Mouse (Mus musculus) limb, embryonic 14.5 days (tissue): Measurements from ENCODE around the gene Bsph1. TPM values are rescaled to one million over a fixed set of nuclear protein-coding genes. Genes with fewer than 3 reads are reported as not detected.
A peak's percentile ranks its signal among the peaks of the same experiment; 100 is the strongest.
"Not testable (repeated sequence)": the region's sequence is repeated elsewhere in the genome, so short reads cannot be mapped to it uniquely, and the experiment has no call there.

Experiments
- ATAC-seq: fragments of 200-750 bp; cut with Nextera tagmentation; 2 replicates; pipeline ENCODE4 v1.8.0; 2017; ENCODE audit warnings: low read depth, moderate number of reproducible peaks, moderate TSS enrichment; ENCODE audit not compliant: low FRiP score
- DNase-seq: peaks from one replicate; pipeline ENCODE4 v3.0.0-alpha.2; 2015; ENCODE audit warnings: low spot score
- H3K27ac ChIP-seq: fragments of 300-500 bp; sonication (generic); replicated peaks from 2 replicates; pipeline ENCODE4 v1.5.1; 2014; ENCODE audit warnings: low read depth, mild to moderate bottlenecking, low read length, moderate library complexity, mixed read lengths
- H3K27me3 ChIP-seq: fragments of 300-500 bp; sonication (generic); 2 replicates; pipeline ENCODE4 v1.6.1; 2014; ENCODE audit warnings: low read length, mixed read lengths; ENCODE audit not compliant: control insufficient read depth, insufficient read depth
- H3K36me3 ChIP-seq: fragments of 300-500 bp; sonication (generic); 2 replicates; pipeline ENCODE4 v1.6.1; 2014; ENCODE audit warnings: mild to moderate bottlenecking, low read length, moderate library complexity, mixed read lengths; ENCODE audit not compliant: control insufficient read depth, insufficient read depth
- H3K4me1 ChIP-seq: fragments of 300-500 bp; sonication (generic); 2 replicates; pipeline ENCODE4 v1.6.1; 2014; ENCODE audit warnings: antibody characterized with exemption, low read length, mixed read lengths; ENCODE audit not compliant: control insufficient read depth, insufficient read depth
- H3K4me2 ChIP-seq: fragments of 300-500 bp; sonication (generic); replicated peaks from 2 replicates; pipeline ENCODE4 v1.6.1; 2014; ENCODE audit warnings: low read depth, mild to moderate bottlenecking, low read length, moderate library complexity; ENCODE audit not compliant: severe bottlenecking
- H3K4me3 ChIP-seq: fragments of 300-500 bp; sonication (generic); replicated peaks from 2 replicates; pipeline ENCODE4 v1.5.1; 2014; ENCODE audit warnings: low read length
- H3K9ac ChIP-seq: fragments of 300-500 bp; sonication (generic); 2 replicates; pipeline ENCODE4 v1.6.1; 2014; ENCODE audit warnings: mild to moderate bottlenecking, low read depth, low read length, moderate library complexity; ENCODE audit not compliant: severe bottlenecking
- H3K9me3 ChIP-seq: fragments of 300-500 bp; sonication (generic); 2 replicates; pipeline ENCODE4 v1.6.1; 2016; ENCODE audit warnings: low read length; ENCODE audit not compliant: control insufficient read depth
- POLR2A ChIP-seq: fragments of 200-500 bp; IDR thresholded peaks from 2 replicates; pipeline ENCODE4 v1.8.0; 2012; ENCODE audit warnings: inconsistent platforms, mild to moderate bottlenecking, moderate library complexity, borderline replicate concordance; ENCODE audit not compliant: insufficient read depth, insufficient read length; ENCODE audit errors: extremely low read depth
- WGBS: fragments of 180-500 bp; shearing (Covaris S2); extraction: QIAGEN DNeasy Blood & Tissue Kit; methylation state at CpG from one replicate; pipeline ENCODE4 v1.1.7; 2014; 5-methylcytosine and 5-hydroxymethylcytosine counted together
- polyA plus RNA-seq, 2 experiments: library from polyadenylated mRNA; depleted of rRNA in 1 of 2; stranded (reverse) in 1 of 2; unstranded in 1 of 2; fragments of >200 nt; fragmentation: Nextera tagmentation in 1 of 2; extraction: Ambion mirVana in 1 of 2; gene quantifications; 2 replicates each; pipeline versions ENCODE4 v1.2.1 to v1.2.3; 2012 to 2014

Gene Bsph1
- not detected in 2 replicates for polyA plus RNA-seq (2012; rRNA removed)
- not detected in 2 replicates for polyA plus RNA-seq (2014; fragmentation: Nextera tagmentation; extraction: Ambion mirVana)

GRCm38 (mm10) chr7:13450541-13450940 lies at the start of gene Bsph1:
Bsph1 (plus strand) TSS chr7:13450841.
- not testable (repeated sequence) for H3K4me1 ChIP-seq, H3K4me2 ChIP-seq, H3K36me3 ChIP-seq, H3K27ac ChIP-seq, H3K9me3 ChIP-seq, H3K27me3 ChIP-seq, H3K4me3 ChIP-seq, ATAC-seq, DNase-seq, H3K9ac ChIP-seq
- 75% methylated on average over 1 of the region's 1 CpGs for WGBS

- Histone ChIP-seq H3K36me3 (no peaks in the 10 kb centered on the region), H3K27me3 (no peaks in the 10 kb centered on the region), H3K4me2 (no peak overlapping the region), H3K9ac (no peak overlapping the region), H3K27ac (no peak overlapping the region), H3K4me1 (no peaks in the 10 kb centered on the region), H3K4me3 (no peak overlapping the region), H3K9me3 (0 out of 2 replicates have a peak, but pooled peaks cover 4% of the 10 kb centered on the region)
- no peak for ATAC-seq
- no peak for TF ChIP-seq POLR2A
- DNase-seq, result peak; percentile 2
- WGBS, result 75% methylated on average over 1 of the region's 1 CpGs
Measured at GRCm38 (mm10) chr7:13511539-13511938, 60.9 kb downstream of the Bsph1 start.

Other genes with a start within 250 kb of the Bsph1 start
- gene Vmn1r89, start 237.8 kb upstream of the Bsph1 start, polyA plus RNA-seq (2012; rRNA removed), result not detected in 2 replicates
- not detected in 2 replicates for gene Vmn1r89, start 237.8 kb upstream of the Bsph1 start, polyA plus RNA-seq (2014; fragmentation: Nextera tagmentation; extraction: Ambion mirVana)
- gene Lig1, start 173.6 kb upstream of the Bsph1 start, polyA plus RNA-seq (2012; rRNA removed), result 65.2 and 75.9 TPM in 2 replicates
- 88.2 and 104 TPM in 2 replicates for gene Lig1, start 173.6 kb upstream of the Bsph1 start, polyA plus RNA-seq (2014; fragmentation: Nextera tagmentation; extraction: Ambion mirVana)
- 9.7 and 14.9 TPM in 2 replicates for gene Zswim9, start 172.1 kb upstream of the Bsph1 start, polyA plus RNA-seq (2012; rRNA removed)
- gene Zswim9, start 172.1 kb upstream of the Bsph1 start, polyA plus RNA-seq (2014; fragmentation: Nextera tagmentation; extraction: Ambion mirVana), result 6.9 and 7.2 TPM in 2 replicates
- 1.9 and 2.4 TPM in 2 replicates for gene Pla2g4c, start 126.2 kb upstream of the Bsph1 start, polyA plus RNA-seq (2012; rRNA removed)
- 0.73 and 1.0 TPM in 2 replicates for gene Pla2g4c, start 126.2 kb upstream of the Bsph1 start, polyA plus RNA-seq (2014; fragmentation: Nextera tagmentation; extraction: Ambion mirVana)
- 0.11 and 0.14 TPM in 2 replicates for gene Cabp5, start 52.7 kb upstream of the Bsph1 start, polyA plus RNA-seq (2012; rRNA removed)
- gene Cabp5, start 52.7 kb upstream of the Bsph1 start, polyA plus RNA-seq (2014; fragmentation: Nextera tagmentation; extraction: Ambion mirVana), result not detected in 2 replicates
- gene Bsph2, start 120.2 kb downstream of the Bsph1 start, polyA plus RNA-seq (2012; rRNA removed), result not detected in 2 replicates
- gene Bsph2, start 120.2 kb downstream of the Bsph1 start, polyA plus RNA-seq (2014; fragmentation: Nextera tagmentation; extraction: Ambion mirVana), result not detected in 2 replicates
- gene Sult2a5, start 173.1 kb downstream of the Bsph1 start, polyA plus RNA-seq (2012; rRNA removed), result not detected in 2 replicates
- gene Sult2a5, start 173.1 kb downstream of the Bsph1 start, polyA plus RNA-seq (2014; fragmentation: Nextera tagmentation; extraction: Ambion mirVana), result not detected in 2 replicates